Mouse (Mus musculus) bone marrow macrophage, adult 2 months (primary cell): Measurements from ENCODE around the gene Pacsin2. TPM values are rescaled to one million over a fixed set of nuclear protein-coding genes. Genes with fewer than 3 reads are reported as not detected.
"Not testable (repeated sequence)": the region's sequence is repeated elsewhere in the genome, so short reads cannot be mapped to it uniquely, and the experiment has no call there.

Experiments used
- H3K27ac ChIP-seq: 2 replicates; pipeline ENCODE4 v1.5.1; 2012; ENCODE audit warnings: low read depth, low read length; ENCODE audit not compliant: insufficient read depth
- H3K4me1 ChIP-seq: 2 replicates; pipeline ENCODE4 v1.6.1; 2012; ENCODE audit warnings: low read length; ENCODE audit not compliant: control insufficient read depth, insufficient read depth
- H3K4me3 ChIP-seq: 2 replicates; pipeline ENCODE4 v1.5.1; 2012; ENCODE audit warnings: mild to moderate bottlenecking, low read length, moderate library complexity; ENCODE audit not compliant: insufficient read depth
- CTCF ChIP-seq: IDR thresholded peaks from 2 replicates; pipeline ENCODE4 v1.5.1; 2012; ENCODE audit warnings: low read depth, mild to moderate bottlenecking, low read length, moderate library complexity
- POLR2A ChIP-seq: IDR thresholded peaks from 2 replicates; pipeline ENCODE4 v1.6.1; 2012; ENCODE audit warnings: mild to moderate bottlenecking, low read depth, low read length, borderline replicate concordance
- polyA plus RNA-seq: library from polyadenylated mRNA; stranded (reverse); fragments of >200 nt; gene quantifications from 2 replicates; pipeline ENCODE4 v1.2.4, GENCODE M21; 2012; ENCODE audit not compliant: missing spikeins, insufficient read depth, insufficient read length

Gene Pacsin2
- 61.4 and 63.7 TPM in 2 replicates for polyA plus RNA-seq

DNA sequence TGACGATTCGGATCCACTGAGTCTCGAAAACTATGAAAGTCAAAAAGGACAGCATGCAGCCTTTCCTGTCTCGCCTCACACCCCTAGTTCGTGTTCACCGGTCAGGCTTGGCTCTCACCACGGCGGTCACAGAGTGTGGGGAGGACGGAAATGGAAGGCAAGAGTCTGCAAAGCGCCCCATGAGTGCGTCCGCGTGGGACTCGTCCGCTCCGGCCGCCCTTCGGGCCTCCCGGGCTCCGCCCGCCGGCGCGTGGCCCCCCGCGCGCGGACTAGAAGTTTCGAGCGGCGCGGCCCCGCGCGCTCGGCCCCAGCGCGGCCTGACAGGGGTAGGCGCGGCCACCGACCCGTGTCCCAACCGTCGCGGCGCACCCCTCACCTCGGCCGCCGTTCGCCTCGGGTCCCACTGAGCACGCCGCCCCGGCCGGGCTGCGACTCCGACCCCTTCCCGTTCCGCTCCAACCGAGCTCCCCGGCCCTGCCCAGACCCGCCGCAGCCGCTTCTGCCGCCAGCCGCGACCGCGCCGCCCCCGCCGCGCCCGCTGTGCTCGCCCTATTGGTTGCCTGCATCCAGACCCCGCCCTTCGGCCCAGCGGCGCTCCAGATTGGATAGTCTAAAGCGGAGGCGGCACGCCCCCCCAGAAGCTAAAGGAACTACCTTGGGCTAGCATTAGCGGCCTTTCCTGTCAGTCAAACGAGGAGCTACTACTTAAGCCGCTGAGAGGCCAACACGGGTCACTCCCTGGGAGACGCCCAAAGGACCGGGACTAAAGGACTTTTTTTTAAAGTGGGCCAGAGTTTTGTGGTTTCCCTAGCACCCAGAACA, at the start of gene Pacsin2:
Pacsin2 (minus strand) TSS at position 524 of the 822 bp plus-strand sequence.
- no peak for TF ChIP-seq CTCF
- TF ChIP-seq POLR2A = no peak
- peak within 1 kb of the TSS; percentile 58 for H3K27ac ChIP-seq
- peak within 1 kb of the TSS; percentile 94 for H3K4me3 ChIP-seq
- peaks cover 16% of the 10 kb centered on the region for H3K4me1 ChIP-seq

DNA sequence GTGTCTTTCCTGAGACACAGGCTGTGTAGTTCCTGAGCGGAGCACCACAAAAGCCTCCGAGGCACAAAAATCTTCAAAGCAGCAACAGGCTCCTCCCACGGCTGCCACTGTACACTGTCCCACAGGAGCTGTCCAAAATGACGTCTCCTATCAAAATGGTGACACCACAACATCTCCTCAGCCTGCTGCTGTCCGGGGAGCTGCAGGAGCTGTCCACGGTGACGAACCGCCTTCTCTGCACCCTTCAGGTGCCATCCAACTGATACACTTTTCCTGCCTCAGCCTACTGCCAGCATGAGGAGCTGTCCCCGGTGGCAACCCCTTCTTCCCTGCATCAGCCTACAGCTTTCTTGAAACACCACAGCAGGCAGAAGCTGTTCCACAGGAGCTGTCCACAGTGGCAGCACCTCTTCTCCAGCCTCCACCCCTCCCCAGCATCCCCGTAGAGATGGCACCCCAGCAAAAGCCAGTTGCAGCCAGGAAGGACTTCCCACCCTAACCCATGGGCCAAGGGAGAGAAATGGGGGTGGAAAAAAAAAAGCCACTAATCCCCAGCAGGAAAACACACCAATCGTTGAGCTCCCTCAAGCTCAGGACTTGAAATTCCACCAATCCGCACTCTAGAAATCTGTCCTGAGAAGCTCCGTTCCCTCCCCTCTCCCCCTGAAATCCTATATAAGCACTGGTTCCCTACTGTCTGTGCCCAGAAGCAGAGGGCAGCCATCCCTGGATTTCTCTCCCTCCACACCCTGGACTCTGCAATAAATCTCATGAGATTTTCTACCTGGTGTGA, 48.3 kb upstream of the Pacsin2 start:
- Histone ChIP-seq H3K4me1 (peaks cover 4% of the 10 kb centered on the region; the same call in 1 of the 2 replicates), H3K27ac (no peak overlapping the region), H3K4me3 (no peak overlapping the region)
- TF ChIP-seq CTCF (no peak), POLR2A (no peak)

DNA sequence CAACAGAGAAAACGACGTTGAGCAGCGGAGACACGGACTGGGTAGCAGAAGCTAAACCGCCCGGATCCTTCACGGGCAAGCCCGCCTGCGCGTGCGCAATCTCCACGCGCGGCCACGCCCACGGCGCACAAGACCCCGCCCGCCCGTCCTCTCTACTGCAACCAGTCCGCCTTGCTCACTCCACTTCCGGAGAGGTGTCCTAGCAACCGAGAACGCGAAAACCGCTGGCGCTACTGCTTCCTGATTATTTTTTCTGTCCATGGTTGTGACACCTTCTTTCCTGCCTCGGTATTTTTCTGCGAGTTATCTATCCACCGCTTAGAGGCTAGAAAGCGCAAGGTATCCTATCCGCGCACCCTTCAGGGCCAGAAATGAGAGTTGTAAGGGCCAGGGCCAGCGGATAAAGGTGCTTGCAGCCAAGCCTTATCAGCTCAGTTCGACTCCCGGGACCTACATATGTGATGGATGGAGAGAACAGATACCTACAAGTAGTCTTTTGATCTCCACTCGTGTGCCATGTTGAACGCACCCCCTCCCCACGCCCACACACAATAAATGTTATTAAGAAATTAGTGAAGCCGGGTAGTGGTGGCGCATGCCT, 46.5 kb upstream of the Pacsin2 start, which contains the start of gene Ttll1:
Ttll1 (minus strand) TSS at position 89 of the 601 bp plus-strand sequence.
- TF ChIP-seq CTCF = no peak
- TF ChIP-seq POLR2A = no peak
- Histone ChIP-seq H3K4me1 (peaks cover 4% of the 10 kb centered on the region; the same call in 1 of the 2 replicates), H3K27ac (0 out of 2 replicates have a peak within 1 kb of the TSS, but pooled peaks have one; percentile 26)

DNA sequence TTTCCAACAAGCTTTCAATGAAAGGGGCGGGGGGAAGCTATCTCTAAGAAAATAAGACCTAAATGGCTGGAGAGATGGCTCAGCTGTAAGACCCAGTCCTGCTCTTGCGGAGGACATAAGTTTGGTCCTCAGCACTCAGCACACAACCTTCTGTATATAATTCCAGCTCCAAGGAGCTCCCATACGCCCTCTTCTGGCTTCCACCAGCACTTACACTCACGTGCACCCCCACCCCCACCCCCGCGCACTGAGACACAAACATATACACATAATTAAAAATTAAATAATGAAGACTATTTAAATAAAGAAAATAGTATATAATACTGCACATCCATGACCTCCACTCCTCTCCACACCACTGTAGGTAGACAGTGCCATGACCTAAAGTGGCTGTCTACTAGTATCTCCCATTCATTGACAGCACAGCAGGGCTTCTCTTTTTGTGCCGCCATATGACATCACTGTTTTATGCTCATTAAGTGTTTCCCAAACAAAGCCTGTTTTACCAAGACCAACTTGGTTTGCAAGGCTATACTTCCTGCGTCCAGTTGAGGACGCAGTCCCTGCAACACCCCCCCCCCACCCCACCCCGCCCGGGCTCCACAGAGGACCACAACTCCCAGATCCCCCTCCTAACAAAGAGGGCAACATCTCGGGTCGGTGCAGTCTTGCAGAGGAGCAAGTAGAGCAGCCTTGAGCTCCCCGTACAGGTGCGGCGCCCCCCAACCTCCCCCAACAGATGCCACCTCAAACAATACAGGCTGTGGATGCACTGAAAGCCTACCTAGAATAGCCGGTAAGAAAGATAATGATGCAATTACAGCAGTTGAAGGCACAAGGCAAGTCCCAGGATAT, 45.8 kb upstream of the Pacsin2 start:
- Histone ChIP-seq H3K4me3 (peak overlapping the region; percentile 70), H3K27ac (0 out of 2 replicates have a peak overlapping the region, but pooled peaks have one; percentile 26), H3K4me1 (peaks cover 4% of the 10 kb centered on the region; the same call in 1 of the 2 replicates)
- TF ChIP-seq POLR2A = no peak
- 0 out of 2 replicates have a peak, but pooled peaks have one; percentile 14 for TF ChIP-seq CTCF

More for the DNA sequence above, 46.5 kb upstream of the Pacsin2 start, which contains the start of gene Ttll1:
- peak within 1 kb of the TSS; percentile 70 for H3K4me3 ChIP-seq

DNA sequence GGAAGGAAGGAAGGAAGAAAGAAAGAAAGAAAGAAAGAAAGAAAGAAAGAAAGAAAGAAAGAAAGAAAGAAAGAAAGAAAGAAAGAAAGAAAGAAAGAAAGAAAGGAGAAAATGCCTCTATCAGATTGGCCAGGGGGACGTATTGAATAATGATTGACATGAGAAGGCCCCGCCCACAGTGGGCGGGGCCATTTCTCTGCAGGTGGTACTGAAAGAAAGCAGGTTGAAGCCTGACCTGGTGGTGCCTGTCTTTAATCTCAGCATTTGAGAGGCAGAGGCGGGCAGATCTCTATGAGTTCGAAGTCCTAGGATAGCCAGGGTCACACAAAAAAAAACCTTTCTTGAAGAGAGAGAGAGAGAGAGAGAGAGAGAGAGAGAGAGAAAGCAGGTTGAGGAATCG, 37.1 kb upstream of the Pacsin2 start:
- not testable (repeated sequence) for H3K4me1 ChIP-seq, H3K4me3 ChIP-seq, H3K27ac ChIP-seq

DNA sequence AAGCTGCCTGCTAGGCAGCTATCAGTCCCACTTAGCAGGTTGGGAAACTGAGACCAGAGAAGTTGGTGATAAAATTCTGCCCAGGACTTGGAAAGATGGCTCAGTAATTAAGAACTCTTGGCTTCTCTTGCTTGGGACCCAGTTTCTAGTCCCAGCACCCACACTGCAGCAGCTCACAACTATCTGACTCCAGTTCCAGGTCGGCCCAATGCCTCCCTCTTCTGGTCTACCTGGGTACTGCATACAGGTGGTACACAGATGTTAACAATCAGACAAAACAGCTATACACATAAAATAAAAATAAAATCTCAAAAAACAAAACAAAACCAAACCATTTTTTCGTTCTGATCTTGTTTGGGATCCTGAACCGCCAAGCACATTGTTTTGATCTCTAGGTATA, 35.9 kb upstream of the Pacsin2 start:
- H3K4me1 ChIP-seq = peaks cover 10% of the 10 kb centered on the region
- no peak overlapping the region for H3K27ac ChIP-seq
- H3K4me3 ChIP-seq = no peak overlapping the region
- TF ChIP-seq CTCF (peak; percentile 50), POLR2A (no peak)

DNA sequence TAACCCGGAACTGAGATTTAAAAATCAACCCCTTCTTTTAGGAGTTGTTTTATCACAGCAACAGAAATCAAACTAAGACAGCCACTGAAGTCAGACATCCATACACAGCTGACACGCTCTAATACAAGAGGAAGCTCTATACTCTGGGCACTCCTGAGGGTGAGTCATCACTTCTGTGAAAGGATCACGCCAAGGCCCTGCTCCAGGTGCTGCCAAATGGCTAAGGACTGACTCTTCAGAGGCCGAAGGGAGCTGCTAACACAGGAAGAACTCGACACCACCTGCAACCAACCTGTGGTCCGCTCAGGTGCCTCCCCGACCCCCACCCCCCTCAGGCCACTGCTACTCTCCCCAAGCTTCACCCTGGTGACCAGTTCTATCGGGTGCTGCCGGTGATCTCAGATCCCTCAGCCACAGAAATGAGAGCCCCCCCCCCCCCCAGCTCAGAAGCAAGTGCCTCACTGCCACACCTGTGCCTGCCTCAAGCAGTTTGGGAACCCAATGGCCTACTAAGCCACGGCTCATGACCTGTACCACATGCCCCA, 34.9 kb upstream of the Pacsin2 start:
- TF ChIP-seq POLR2A (no peak), CTCF (no peak)
- no peak overlapping the region for H3K4me3 ChIP-seq
- peaks cover 20% of the 10 kb centered on the region for H3K4me1 ChIP-seq
- H3K27ac ChIP-seq = no peak overlapping the region

DNA sequence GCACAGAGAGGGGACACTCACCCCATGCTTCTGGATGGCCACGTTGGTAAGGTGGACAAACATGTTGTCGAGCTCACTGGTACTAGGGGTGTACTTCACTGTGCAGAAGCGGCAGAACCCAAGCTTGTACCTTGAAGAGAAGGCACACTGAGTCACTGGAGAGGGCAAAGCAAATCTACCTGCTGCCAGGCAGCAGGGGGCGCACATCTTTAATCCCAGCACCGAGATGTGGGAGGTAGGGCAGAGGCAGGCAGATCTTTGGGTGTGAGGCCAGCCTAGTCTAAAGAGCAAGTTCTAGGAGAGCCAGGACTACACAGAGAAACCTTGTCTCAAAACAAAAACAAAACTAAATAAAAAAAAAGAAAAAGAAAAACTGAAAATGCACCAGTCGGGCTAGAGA, 32.9 kb upstream of the Pacsin2 start:
- Histone ChIP-seq H3K27ac (no peak overlapping the region), H3K4me1 (peaks cover 32% of the 10 kb centered on the region), H3K4me3 (no peak overlapping the region)
- TF ChIP-seq POLR2A (no peak), CTCF (peak; percentile 26; the same call in 1 of the 2 replicates)

DNA sequence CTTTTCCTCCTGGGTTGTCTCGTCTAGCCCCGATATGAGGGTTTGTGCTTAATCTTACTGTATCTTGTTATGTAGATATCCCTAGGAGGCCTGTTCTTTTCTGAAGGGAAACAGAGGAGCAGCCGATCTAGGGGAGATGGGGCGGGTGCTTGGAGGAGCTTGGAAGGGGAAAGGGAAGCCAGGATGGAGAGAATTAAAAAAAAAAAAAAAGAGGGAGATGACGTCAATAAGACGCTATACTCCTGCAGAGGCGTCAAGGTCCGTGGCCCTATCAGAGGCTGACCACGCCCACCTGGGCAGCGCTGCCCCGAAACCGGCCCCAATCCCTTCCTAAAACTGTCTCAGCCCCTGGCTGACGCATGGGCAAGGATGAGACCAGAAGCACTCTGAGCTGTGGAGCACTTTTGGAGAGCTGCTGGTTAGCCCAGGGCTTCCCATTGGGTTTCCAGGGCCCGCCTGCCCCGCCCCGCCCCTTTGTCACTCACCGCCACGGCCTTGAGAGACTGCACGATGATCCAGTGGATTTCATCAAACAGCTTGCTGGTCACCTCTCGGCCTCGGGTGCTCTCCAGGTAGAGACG, 31.5 kb upstream of the Pacsin2 start:
- TF ChIP-seq POLR2A = no peak
- no peak for TF ChIP-seq CTCF
- no peak overlapping the region for H3K27ac ChIP-seq
- H3K4me3 ChIP-seq = no peak overlapping the region
- H3K4me1 ChIP-seq = peaks cover 32% of the 10 kb centered on the region
